Mouse (Mus musculus): ENCODE results near the gene Pex5. TPM values are rescaled to one million over a fixed set of nuclear protein-coding genes. Genes with fewer than 3 reads are reported as not detected.

The Pex5 gene
- polyA plus RNA-seq, 1 experiment from 2014 or later = 49.0 TPM

DNA sequence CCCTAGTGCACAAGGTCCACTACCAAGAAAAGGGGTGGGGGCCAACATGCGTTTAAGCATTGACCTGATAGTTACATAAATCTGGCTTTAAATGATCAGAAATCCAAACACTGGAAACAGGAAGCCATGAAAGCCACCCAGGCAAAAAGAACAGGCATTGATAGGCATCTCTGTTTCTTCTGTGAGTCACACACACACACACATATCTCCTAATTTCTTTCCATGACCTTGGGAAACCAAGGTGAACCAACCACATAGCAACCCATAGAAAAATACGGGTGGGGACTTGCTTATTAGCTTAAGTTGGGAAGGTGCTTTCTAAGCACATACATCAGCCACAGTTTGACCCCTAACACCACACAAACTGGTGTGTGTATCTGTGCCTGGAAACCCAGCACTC is 32.5 kb upstream of the Pex5 start:
- H3K27me3 ChIP-seq = no peaks in the 10 kb centered on the region
- no peaks in the 10 kb centered on the region; the same call in 1 of the 2 replicates for H3K36me3 ChIP-seq
- H3K4me3 ChIP-seq (replicated peaks) = no peak overlapping the region
- no peaks in the 10 kb centered on the region for H3K4me1 ChIP-seq
- no peak overlapping the region for H3K9ac ChIP-seq
- no peak for ATAC-seq (ENCODE audit: insufficient number of reproducible peaks, low FRiP score, low TSS enrichment, low read depth)
- WGBS = 78% methylated on average over 2 of the region's 2 CpGs
- H3K27ac ChIP-seq (replicated peaks) = no peak overlapping the region
- no peaks in the 10 kb centered on the region for H3K9me3 ChIP-seq (replicated peaks)
- H3K4me2 ChIP-seq (replicated peaks) = no peak overlapping the region

DNA sequence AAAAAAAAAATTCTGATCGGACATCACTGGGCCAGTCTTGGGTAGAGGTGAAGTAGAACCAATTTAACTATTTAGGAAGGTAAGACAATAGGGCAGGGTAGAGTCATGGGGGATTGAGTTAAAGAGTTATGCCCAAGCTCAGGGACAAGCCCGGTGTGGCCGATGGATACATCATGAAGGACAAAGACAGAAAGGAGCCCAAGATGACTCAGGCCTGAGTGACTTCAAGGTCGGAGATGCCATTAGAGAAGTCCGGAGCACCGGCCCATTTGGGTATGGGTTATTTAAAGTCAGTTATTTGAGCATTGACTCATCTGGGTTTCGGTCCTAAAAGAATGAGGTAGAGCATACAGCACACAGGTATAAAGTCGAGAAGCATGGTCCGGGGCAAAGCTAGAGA is 31.6 kb upstream of the Pex5 start:
- H3K4me2 ChIP-seq (replicated peaks) = no peak overlapping the region
- H3K27ac ChIP-seq (replicated peaks) = no peak overlapping the region
- no peaks in the 10 kb centered on the region; the same call in 1 of the 2 replicates for H3K36me3 ChIP-seq
- H3K4me3 ChIP-seq (replicated peaks) = no peak overlapping the region
- no peaks in the 10 kb centered on the region for H3K27me3 ChIP-seq
- ATAC-seq (ENCODE audit: insufficient number of reproducible peaks, low FRiP score, low TSS enrichment, low read depth) = no peak
- H3K4me1 ChIP-seq = no peaks in the 10 kb centered on the region
- WGBS = 97% methylated on average over 9 of the region's 9 CpGs
- no peaks in the 10 kb centered on the region for H3K9me3 ChIP-seq (replicated peaks)
- no peak overlapping the region for H3K9ac ChIP-seq

DNA sequence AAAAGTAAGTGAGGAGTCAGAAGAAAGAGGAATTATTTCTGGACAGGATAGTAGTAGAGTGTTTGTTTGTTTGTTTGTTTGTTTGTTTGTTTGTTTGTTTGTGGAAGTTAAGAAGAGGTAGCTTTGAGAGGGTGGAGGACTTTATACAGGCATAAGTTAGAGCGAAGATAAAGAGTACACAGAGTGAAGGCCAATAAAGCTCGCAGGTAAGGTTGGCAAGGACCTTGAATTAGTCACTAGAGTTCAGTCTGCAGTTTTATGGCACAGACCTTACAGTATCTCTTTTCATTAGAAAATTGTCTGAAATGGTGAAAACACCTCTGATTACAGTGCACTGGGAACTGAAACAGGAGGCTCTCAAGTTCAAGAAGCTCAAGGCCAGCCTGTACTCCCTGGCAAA is 31.2 kb upstream of the Pex5 start:
- Histone ChIP-seq H3K4me3 (replicated peaks) (no peak overlapping the region), H3K27me3 (no peaks in the 10 kb centered on the region), H3K36me3 (no peaks in the 10 kb centered on the region; the same call in 1 of the 2 replicates), H3K4me2 (replicated peaks) (no peak overlapping the region), H3K9ac (no peak overlapping the region), H3K27ac (replicated peaks) (no peak overlapping the region), H3K4me1 (no peaks in the 10 kb centered on the region), H3K9me3 (replicated peaks) (no peaks in the 10 kb centered on the region)
- no peak for ATAC-seq (ENCODE audit: insufficient number of reproducible peaks, low FRiP score, low TSS enrichment, low read depth)
- WGBS = 95% methylated on average over 2 of the region's 2 CpGs

DNA sequence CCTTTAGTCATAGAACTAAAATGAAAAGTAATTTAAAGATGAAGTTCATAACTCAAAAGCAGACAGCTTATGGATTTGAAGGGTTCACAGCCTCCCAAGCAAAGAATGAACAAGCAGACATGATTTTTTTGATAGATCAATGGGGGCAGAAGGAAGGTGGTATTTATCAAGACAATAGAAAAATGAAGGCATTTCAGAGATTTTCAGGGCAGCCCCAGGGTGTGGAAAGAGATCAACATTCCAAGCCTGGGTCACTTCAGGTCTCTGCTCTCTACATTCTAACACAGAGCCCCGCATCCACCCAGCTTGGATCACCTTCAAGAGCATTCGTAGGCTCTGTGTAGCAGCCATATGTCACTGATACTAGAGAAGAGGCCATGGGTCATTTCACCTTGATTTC is 28.5 kb upstream of the Pex5 start:
- H3K4me1 ChIP-seq = no peaks in the 10 kb centered on the region
- no peak overlapping the region for H3K9ac ChIP-seq
- H3K9me3 ChIP-seq (replicated peaks) = no peaks in the 10 kb centered on the region
- 76% methylated on average over 2 of the region's 2 CpGs for WGBS
- no peaks in the 10 kb centered on the region for H3K36me3 ChIP-seq
- no peak overlapping the region for H3K4me3 ChIP-seq (replicated peaks)
- no peak for ATAC-seq (ENCODE audit: insufficient number of reproducible peaks, low FRiP score, low TSS enrichment, low read depth)
- no peaks in the 10 kb centered on the region for H3K27me3 ChIP-seq
- no peak overlapping the region for H3K27ac ChIP-seq (replicated peaks)
- no peak overlapping the region for H3K4me2 ChIP-seq (replicated peaks)

DNA sequence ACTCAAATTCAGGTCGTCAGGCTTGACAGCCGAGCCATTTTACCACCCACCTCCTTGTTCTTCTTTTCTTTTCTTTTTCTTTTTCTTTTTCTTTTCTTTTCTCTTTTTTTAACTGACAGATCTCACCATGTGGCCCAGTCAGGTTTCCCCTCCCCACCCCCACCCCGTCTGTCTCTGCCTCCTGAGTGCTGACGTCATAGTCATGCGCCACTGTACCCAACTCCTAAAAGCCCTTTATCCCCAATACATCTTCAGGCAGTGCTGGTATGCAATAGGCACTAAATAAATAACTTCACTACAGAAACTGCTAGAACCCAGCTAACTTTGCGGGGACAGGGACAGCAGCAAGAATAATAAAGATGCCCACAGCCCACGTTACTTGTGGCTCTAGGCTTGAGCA is 21.4 kb upstream of the Pex5 start:
- Histone ChIP-seq H3K4me1 (peaks cover 2% of the 10 kb centered on the region; the same call in 1 of the 2 replicates), H3K9ac (no peak overlapping the region), H3K4me3 (replicated peaks) (no peak overlapping the region), H3K4me2 (replicated peaks) (no peak overlapping the region), H3K9me3 (replicated peaks) (no peaks in the 10 kb centered on the region), H3K27me3 (no peaks in the 10 kb centered on the region), H3K36me3 (no peaks in the 10 kb centered on the region), H3K27ac (replicated peaks) (no peak overlapping the region)
- 71% methylated on average over 7 of the region's 7 CpGs for WGBS
- no peak for ATAC-seq (ENCODE audit: insufficient number of reproducible peaks, low FRiP score, low TSS enrichment, low read depth)

DNA sequence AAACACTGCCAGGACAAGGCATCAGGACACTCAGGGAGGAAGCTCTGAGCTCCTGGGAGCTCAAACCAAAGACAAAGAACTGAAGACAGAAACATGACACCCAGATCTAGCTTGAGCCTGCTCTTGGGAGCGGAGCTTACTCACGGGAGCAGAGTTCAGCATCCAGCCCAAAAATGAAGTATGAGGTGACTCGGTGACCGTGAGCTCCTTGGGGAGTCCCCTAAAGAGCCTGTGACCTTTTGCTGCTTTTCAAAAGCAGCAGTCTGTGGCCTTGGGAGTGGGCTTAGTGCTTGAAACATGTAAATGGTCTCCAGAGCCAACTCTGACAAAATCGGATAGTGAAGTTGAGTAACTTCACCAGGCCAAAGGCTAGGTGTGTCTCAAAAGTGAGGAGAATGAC is 20.3 kb upstream of the Pex5 start:
- Histone ChIP-seq H3K9ac (no peak overlapping the region), H3K27ac (replicated peaks) (no peak overlapping the region), H3K27me3 (no peaks in the 10 kb centered on the region), H3K36me3 (no peaks in the 10 kb centered on the region), H3K4me2 (replicated peaks) (no peak overlapping the region), H3K9me3 (replicated peaks) (no peaks in the 10 kb centered on the region), H3K4me1 (peaks cover 8% of the 10 kb centered on the region), H3K4me3 (replicated peaks) (no peak overlapping the region)
- no peak for ATAC-seq (ENCODE audit: insufficient number of reproducible peaks, low FRiP score, low TSS enrichment, low read depth)
- 72% methylated on average over 5 of the region's 5 CpGs for WGBS

DNA sequence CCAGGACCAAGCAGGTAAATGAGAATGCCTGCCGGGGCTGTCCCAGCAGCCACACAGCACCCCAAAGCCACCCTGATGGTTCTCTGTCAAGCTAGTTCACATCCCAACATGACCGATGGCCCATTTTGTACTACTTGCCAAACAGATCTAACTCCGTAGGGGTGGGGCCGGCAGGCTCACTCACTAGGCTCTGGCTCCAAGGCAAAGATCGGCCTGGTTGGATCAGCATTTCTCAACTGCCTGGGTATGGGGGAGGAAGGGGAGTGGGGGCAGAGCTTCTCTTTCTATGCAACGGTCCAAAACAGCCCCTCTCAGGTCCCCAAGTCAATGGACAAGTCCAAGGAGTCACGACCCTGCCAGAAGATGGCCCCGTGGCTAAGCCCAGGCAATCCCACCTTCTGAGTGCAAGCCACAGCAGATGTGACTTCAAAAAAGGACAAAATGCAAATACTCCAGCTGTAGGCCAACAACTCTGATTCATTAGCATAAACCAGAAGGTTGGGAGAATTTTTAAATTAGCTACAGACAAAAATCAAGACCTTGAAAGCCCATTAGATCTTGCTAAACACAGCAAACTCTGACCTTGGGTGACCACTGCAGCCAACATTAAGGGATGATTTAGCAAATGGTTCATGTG is 18.9 kb upstream of the Pex5 start:
- WGBS = 87% methylated on average over 8 of the region's 8 CpGs
- H3K36me3 ChIP-seq = no peaks in the 10 kb centered on the region
- H3K9me3 ChIP-seq (replicated peaks) = no peaks in the 10 kb centered on the region
- H3K27me3 ChIP-seq = no peaks in the 10 kb centered on the region
- ATAC-seq (ENCODE audit: insufficient number of reproducible peaks, low FRiP score, low TSS enrichment, low read depth) = no peak
- no peak overlapping the region for H3K27ac ChIP-seq (replicated peaks)
- H3K9ac ChIP-seq = no peak overlapping the region
- H3K4me2 ChIP-seq (replicated peaks) = no peak overlapping the region
- H3K4me1 ChIP-seq = peaks cover 8% of the 10 kb centered on the region
- H3K4me3 ChIP-seq (replicated peaks) = no peak overlapping the region

DNA sequence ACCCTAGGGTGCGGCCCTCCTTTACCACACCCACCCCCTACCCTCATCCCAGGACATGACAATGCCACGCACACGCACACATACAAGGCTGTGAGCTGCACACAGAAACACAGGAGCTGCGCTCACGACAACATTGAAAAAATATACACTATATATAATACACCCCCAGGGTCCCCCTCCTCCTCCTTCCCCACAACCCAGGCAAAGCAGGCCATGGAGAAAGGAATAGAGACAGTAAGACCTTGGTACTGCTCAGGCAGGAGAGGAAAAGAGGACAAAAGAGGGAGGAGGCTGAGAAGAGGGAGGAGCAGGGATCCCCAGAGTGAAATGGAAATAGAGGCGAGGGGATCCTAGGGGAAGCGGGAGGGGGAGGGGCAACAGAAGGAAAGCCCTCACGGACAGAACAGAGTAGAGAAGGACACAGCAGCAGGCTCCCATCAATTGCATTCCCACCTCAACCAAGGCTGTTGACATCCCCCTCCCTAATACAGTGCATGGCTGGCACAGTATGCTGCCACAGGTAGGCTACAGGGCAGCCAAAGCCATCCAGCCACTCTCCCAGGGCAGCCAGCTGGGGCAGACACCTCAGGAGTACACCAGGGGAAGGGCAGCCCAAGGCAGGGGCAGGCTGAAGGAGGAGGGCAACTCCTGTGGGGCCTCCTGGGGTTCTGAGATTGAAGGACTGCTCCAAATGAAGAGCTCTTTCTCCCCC is 16.1 kb upstream of the Pex5 start:
- H3K4me3 ChIP-seq (replicated peaks) = no peak overlapping the region
- 45% methylated on average over 8 of the region's 8 CpGs for WGBS
- ATAC-seq (ENCODE audit: insufficient number of reproducible peaks, low FRiP score, low TSS enrichment, low read depth) = no peak

DNA sequence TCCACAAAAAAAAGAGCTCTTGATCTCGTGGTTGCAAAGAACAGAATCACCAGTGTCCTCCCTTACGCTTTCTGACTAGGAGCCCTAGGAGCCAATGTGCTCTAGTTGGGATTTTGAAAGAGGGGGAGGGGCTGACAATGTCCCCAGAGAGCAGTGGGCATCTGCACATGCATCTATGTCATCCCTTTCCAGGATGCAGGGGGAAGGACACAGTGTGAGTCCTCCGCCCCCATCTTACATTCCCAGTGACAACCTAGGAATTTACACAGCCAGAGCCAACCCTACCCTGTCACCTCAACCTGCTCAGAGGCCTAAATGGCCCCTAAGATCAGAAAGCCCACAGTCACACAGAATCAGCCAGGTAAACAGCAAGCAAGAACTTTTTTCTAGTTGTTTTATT is 15.5 kb upstream of the Pex5 start:
- H3K9ac ChIP-seq = no peak overlapping the region
- no peaks in the 10 kb centered on the region for H3K9me3 ChIP-seq (replicated peaks)
- H3K27me3 ChIP-seq = no peaks in the 10 kb centered on the region
- peaks cover 8% of the 10 kb centered on the region for H3K4me1 ChIP-seq
- ATAC-seq (ENCODE audit: insufficient number of reproducible peaks, low FRiP score, low TSS enrichment, low read depth) = no peak
- H3K27ac ChIP-seq (replicated peaks) = no peak overlapping the region
- H3K4me2 ChIP-seq (replicated peaks) = no peak overlapping the region
- H3K36me3 ChIP-seq = no peaks in the 10 kb centered on the region
- WGBS = 64% methylated on average over 3 of the region's 3 CpGs
- no peak overlapping the region for H3K4me3 ChIP-seq (replicated peaks)

More for the DNA sequence above, 16.1 kb upstream of the Pex5 start:
- H3K4me2 ChIP-seq (replicated peaks) = no peak overlapping the region
- H3K9me3 ChIP-seq (replicated peaks) = no peaks in the 10 kb centered on the region
- peaks cover 8% of the 10 kb centered on the region for H3K4me1 ChIP-seq
- H3K27me3 ChIP-seq = no peaks in the 10 kb centered on the region
- H3K9ac ChIP-seq = no peak overlapping the region
- no peaks in the 10 kb centered on the region for H3K36me3 ChIP-seq
- no peak overlapping the region for H3K27ac ChIP-seq (replicated peaks)

DNA sequence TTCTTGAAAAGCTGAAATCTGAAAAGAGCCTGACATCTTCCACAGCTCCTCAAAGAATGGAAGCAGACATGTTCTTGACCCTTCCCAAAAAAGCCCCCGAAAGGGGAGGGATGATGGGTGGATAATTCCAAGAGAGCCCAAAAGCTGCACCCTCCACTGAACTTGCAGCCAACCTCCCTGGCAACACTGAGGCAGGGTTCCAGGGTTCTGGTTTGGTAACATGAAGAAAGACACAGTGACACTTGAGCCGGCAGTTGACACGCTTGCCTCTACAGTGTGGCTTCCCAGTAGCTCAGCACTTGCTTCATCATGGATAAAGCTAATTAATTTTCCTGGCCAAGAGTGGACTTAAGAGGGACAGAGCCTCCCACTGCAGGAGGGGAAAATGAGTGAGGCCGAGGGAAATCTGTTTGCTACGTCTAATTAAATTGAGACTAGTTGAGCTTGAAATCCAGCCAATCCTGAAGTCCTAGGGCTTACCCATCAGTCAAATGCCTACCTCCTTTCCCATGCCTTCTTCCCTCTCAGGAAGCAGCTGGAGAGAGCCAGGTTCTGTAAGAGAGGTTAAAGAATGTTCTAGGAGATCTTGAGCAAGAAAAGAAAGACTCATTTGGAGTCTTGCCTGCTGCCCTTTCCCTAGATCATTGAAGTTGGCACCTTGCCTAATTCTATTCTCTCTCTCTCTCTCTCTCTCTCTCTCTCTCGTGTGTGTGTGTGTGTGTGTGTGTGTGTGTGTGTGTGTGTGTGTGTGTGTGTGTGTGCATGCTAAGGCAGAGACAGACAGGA is 13.1 kb upstream of the Pex5 start:
- WGBS = 58% methylated on average over 5 of the region's 6 CpGs
- no peaks in the 10 kb centered on the region for H3K9me3 ChIP-seq (replicated peaks)
- H3K4me1 ChIP-seq = peaks cover 8% of the 10 kb centered on the region
- no peaks in the 10 kb centered on the region for H3K36me3 ChIP-seq
- no peak overlapping the region for H3K9ac ChIP-seq
- no peak for ATAC-seq (ENCODE audit: insufficient number of reproducible peaks, low FRiP score, low TSS enrichment, low read depth)
- no peak overlapping the region for H3K4me3 ChIP-seq (replicated peaks)
- H3K4me2 ChIP-seq (replicated peaks) = no peak overlapping the region
- no peak overlapping the region for H3K27ac ChIP-seq (replicated peaks)
- H3K27me3 ChIP-seq = no peaks in the 10 kb centered on the region

DNA sequence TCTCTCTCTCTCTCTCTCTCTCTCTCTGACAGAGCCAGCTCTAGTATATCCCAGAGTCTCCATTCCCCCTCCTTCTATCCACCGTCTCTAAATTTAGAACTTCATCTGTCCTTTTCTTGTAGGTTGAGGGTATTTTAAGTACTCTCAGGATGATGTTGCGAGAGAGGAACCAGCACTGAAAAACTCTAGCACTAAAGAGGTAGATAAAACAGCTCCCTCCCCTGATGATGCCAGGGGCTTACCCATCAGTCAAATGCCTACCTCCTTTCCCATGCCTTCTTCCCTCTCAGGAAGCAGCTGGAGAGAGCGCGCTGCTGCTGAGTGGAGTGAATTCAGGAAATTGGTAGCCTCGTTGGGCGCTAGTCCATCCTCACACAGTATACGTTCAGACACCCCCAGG is 12.4 kb upstream of the Pex5 start:
- WGBS = 74% methylated on average over 7 of the region's 7 CpGs
- Histone ChIP-seq H3K4me2 (replicated peaks) (no peak overlapping the region), H3K9ac (no peak overlapping the region), H3K36me3 (no peaks in the 10 kb centered on the region), H3K9me3 (replicated peaks) (no peaks in the 10 kb centered on the region), H3K4me3 (replicated peaks) (no peak overlapping the region), H3K27ac (replicated peaks) (no peak overlapping the region), H3K27me3 (no peaks in the 10 kb centered on the region), H3K4me1 (peaks cover 8% of the 10 kb centered on the region)
- no peak for ATAC-seq (ENCODE audit: insufficient number of reproducible peaks, low FRiP score, low TSS enrichment, low read depth)

Measured in embryonic facial prominence, embryonic 15.5 days (tissue).